Mouse (Mus musculus): Measurements from ENCODE around the gene Plet1. TPM values are rescaled to one million over a fixed set of nuclear protein-coding genes. Genes with fewer than 3 reads are reported as not detected.

Gene Plet1
- polyA plus RNA-seq, 1 experiment, result not detected

- Histone ChIP-seq H3K4me1 (ENCODE audit: control insufficient read depth, insufficient read depth, low read length) (peaks cover 5% of the 10 kb centered on the region; the same call in 1 of the 2 replicates), H3K4me3 (ENCODE audit: insufficient read depth, low read length) (peak overlapping the region; percentile 2; the same call in 1 of the 2 replicates)
These were observed 6.7 kb downstream of the Plet1 start for GRCm38 (mm10) chr9:50500974-50501501.

GRCm38 (mm10) chr9:50502949-50503348 lies 8.6 kb downstream of the Plet1 start:
- no peak overlapping the region for H3K4me3 ChIP-seq (ENCODE audit: insufficient read depth, low read length)
- H3K27ac ChIP-seq (ENCODE audit: insufficient read depth, low read length), result no peak overlapping the region
- H3K4me1 ChIP-seq (ENCODE audit: control insufficient read depth, insufficient read depth, low read length), result no peaks in the 10 kb centered on the region
- TF ChIP-seq POLR2A (IDR thresholded peaks at IDR 0.05; ENCODE audit: low read depth, low read length), result no peak
- no peak for TF ChIP-seq CTCF (IDR thresholded peaks at IDR 0.05; ENCODE audit: borderline replicate concordance, insufficient read depth, low read length)

More at GRCm38 (mm10) chr9:50500974-50501501, 6.7 kb downstream of the Plet1 start:
- TF ChIP-seq POLR2A (IDR thresholded peaks at IDR 0.05; ENCODE audit: low read depth, low read length) (peak; percentile 48), CTCF (IDR thresholded peaks at IDR 0.05; ENCODE audit: borderline replicate concordance, insufficient read depth, low read length) (no peak)
- no peak overlapping the region for H3K27ac ChIP-seq (ENCODE audit: insufficient read depth, low read length)

- H3K4me1 ChIP-seq (ENCODE audit: control insufficient read depth, insufficient read depth, low read length), result no peaks in the 10 kb centered on the region
- TF ChIP-seq CTCF (IDR thresholded peaks at IDR 0.05; ENCODE audit: borderline replicate concordance, insufficient read depth, low read length) (no peak), POLR2A (IDR thresholded peaks at IDR 0.05; ENCODE audit: low read depth, low read length) (no peak)
- no peak overlapping the region for H3K4me3 ChIP-seq (ENCODE audit: insufficient read depth, low read length)
- H3K27ac ChIP-seq (ENCODE audit: insufficient read depth, low read length), result no peak overlapping the region
These were observed 11.1 kb downstream of the Plet1 start for GRCm38 (mm10) chr9:50505405-50505804.

GRCm38 (mm10) chr9:50507570-50507969 lies 13.2 kb downstream of the Plet1 start:
- Histone ChIP-seq H3K27ac (ENCODE audit: insufficient read depth, low read length) (no peak overlapping the region), H3K4me3 (ENCODE audit: insufficient read depth, low read length) (no peak overlapping the region), H3K4me1 (ENCODE audit: control insufficient read depth, insufficient read depth, low read length) (no peaks in the 10 kb centered on the region)
- TF ChIP-seq POLR2A (IDR thresholded peaks at IDR 0.05; ENCODE audit: low read depth, low read length) (no peak), CTCF (IDR thresholded peaks at IDR 0.05; ENCODE audit: borderline replicate concordance, insufficient read depth, low read length) (no peak)

- TF ChIP-seq CTCF (IDR thresholded peaks at IDR 0.05; ENCODE audit: borderline replicate concordance, insufficient read depth, low read length), result no peak
- no peak for TF ChIP-seq POLR2A (IDR thresholded peaks at IDR 0.05; ENCODE audit: low read depth, low read length)
- Histone ChIP-seq H3K27ac (ENCODE audit: insufficient read depth, low read length) (no peak overlapping the region), H3K4me3 (ENCODE audit: insufficient read depth, low read length) (no peak overlapping the region), H3K4me1 (ENCODE audit: control insufficient read depth, insufficient read depth, low read length) (no peaks in the 10 kb centered on the region)
These were observed 21.1 kb downstream of the Plet1 start for GRCm38 (mm10) chr9:50515462-50515861.

GRCm38 (mm10) chr9:50518781-50519180 lies 24.5 kb downstream of the Plet1 start:
- TF ChIP-seq CTCF (IDR thresholded peaks at IDR 0.05; ENCODE audit: borderline replicate concordance, insufficient read depth, low read length) (peak; percentile 19; the same call in 1 of the 2 replicates), POLR2A (IDR thresholded peaks at IDR 0.05; ENCODE audit: low read depth, low read length) (no peak)
- Histone ChIP-seq H3K4me1 (ENCODE audit: control insufficient read depth, insufficient read depth, low read length) (no peaks in the 10 kb centered on the region), H3K4me3 (ENCODE audit: insufficient read depth, low read length) (no peak overlapping the region), H3K27ac (ENCODE audit: insufficient read depth, low read length) (no peak overlapping the region)

GRCm38 (mm10) chr9:50520748-50521147 lies 26.4 kb downstream of the Plet1 start:
- H3K4me3 ChIP-seq (ENCODE audit: insufficient read depth, low read length), result no peak overlapping the region
- TF ChIP-seq POLR2A (IDR thresholded peaks at IDR 0.05; ENCODE audit: low read depth, low read length) (no peak), CTCF (IDR thresholded peaks at IDR 0.05; ENCODE audit: borderline replicate concordance, insufficient read depth, low read length) (no peak)

GRCm38 (mm10) chr9:50521562-50521961 lies 27.2 kb downstream of the Plet1 start:
- TF ChIP-seq CTCF (IDR thresholded peaks at IDR 0.05; ENCODE audit: borderline replicate concordance, insufficient read depth, low read length) (no peak), POLR2A (IDR thresholded peaks at IDR 0.05; ENCODE audit: low read depth, low read length) (no peak)
- Histone ChIP-seq H3K4me1 (ENCODE audit: control insufficient read depth, insufficient read depth, low read length) (no peaks in the 10 kb centered on the region), H3K27ac (ENCODE audit: insufficient read depth, low read length) (no peak overlapping the region), H3K4me3 (ENCODE audit: insufficient read depth, low read length) (no peak overlapping the region)

More at GRCm38 (mm10) chr9:50520748-50521147, 26.4 kb downstream of the Plet1 start:
- Histone ChIP-seq H3K27ac (ENCODE audit: insufficient read depth, low read length) (no peak overlapping the region), H3K4me1 (ENCODE audit: control insufficient read depth, insufficient read depth, low read length) (no peaks in the 10 kb centered on the region)

GRCm38 (mm10) chr9:50522574-50522973 lies 28.2 kb downstream of the Plet1 start:
- H3K27ac ChIP-seq (ENCODE audit: insufficient read depth, low read length), result no peak overlapping the region
- no peak for TF ChIP-seq POLR2A (IDR thresholded peaks at IDR 0.05; ENCODE audit: low read depth, low read length)
- TF ChIP-seq CTCF (IDR thresholded peaks at IDR 0.05; ENCODE audit: borderline replicate concordance, insufficient read depth, low read length), result no peak
- H3K4me3 ChIP-seq (ENCODE audit: insufficient read depth, low read length), result no peak overlapping the region

GRCm38 (mm10) chr9:50524936-50525335 lies 30.6 kb downstream of the Plet1 start:
- H3K27ac ChIP-seq (ENCODE audit: insufficient read depth, low read length), result no peak overlapping the region
- TF ChIP-seq CTCF (IDR thresholded peaks at IDR 0.05; ENCODE audit: borderline replicate concordance, insufficient read depth, low read length) (no peak), POLR2A (IDR thresholded peaks at IDR 0.05; ENCODE audit: low read depth, low read length) (no peak)
- H3K4me1 ChIP-seq (ENCODE audit: control insufficient read depth, insufficient read depth, low read length), result peaks cover 7% of the 10 kb centered on the region
- no peak overlapping the region for H3K4me3 ChIP-seq (ENCODE audit: insufficient read depth, low read length)

More at GRCm38 (mm10) chr9:50522574-50522973, 28.2 kb downstream of the Plet1 start:
- peaks cover 3% of the 10 kb centered on the region for H3K4me1 ChIP-seq (ENCODE audit: control insufficient read depth, insufficient read depth, low read length)

All from embryonic fibroblast, embryonic 13.5 days (primary cell).